Mouse (Mus musculus) lung, embryonic 15.5 days (tissue): ENCODE results near the gene Mettl1. TPM values are rescaled to one million over a fixed set of nuclear protein-coding genes. Genes with fewer than 3 reads are reported as not detected.

Experiments
- ATAC-seq: fragments of 200-750 bp; cut with Nextera tagmentation; 2 replicates; pipeline ENCODE4 v1.8.0; 2017; ENCODE audit warnings: moderate number of reproducible peaks, borderline replicate concordance; ENCODE audit not compliant: low FRiP score, low TSS enrichment; ENCODE audit errors: extremely low read depth
- H3K27ac ChIP-seq: fragments of 300-500 bp; sonication (generic); 2 replicates; pipeline ENCODE4 v1.5.1; 2015; ENCODE audit warnings: moderate library complexity, mild to moderate bottlenecking, inconsistent platforms
- H3K27me3 ChIP-seq: fragments of 300-500 bp; sonication (generic); 2 replicates; pipeline ENCODE4 v1.6.1; 2015; ENCODE audit warnings: inconsistent platforms
- H3K36me3 ChIP-seq: fragments of 300-500 bp; sonication (generic); 2 replicates; pipeline ENCODE4 v1.6.1; 2015; ENCODE audit warnings: inconsistent platforms
- H3K4me1 ChIP-seq: fragments of 300-500 bp; sonication (generic); 2 replicates; pipeline ENCODE4 v1.6.1; 2015; ENCODE audit warnings: inconsistent platforms
- H3K4me2 ChIP-seq: fragments of 300-500 bp; sonication (generic); 2 replicates; pipeline ENCODE4 v1.6.1; 2015; ENCODE audit warnings: inconsistent platforms, mild to moderate bottlenecking, moderate library complexity
- H3K4me3 ChIP-seq: fragments of 300-500 bp; sonication (generic); 2 replicates; pipeline ENCODE4 v1.5.1; 2015; ENCODE audit warnings: mild to moderate bottlenecking, inconsistent platforms
- H3K9ac ChIP-seq: fragments of 300-500 bp; sonication (generic); 2 replicates; pipeline ENCODE4 v1.6.1; 2015; ENCODE audit warnings: inconsistent platforms
- H3K9me3 ChIP-seq: fragments of 300-500 bp; sonication (generic); 2 replicates; pipeline ENCODE4 v1.6.1; 2016; ENCODE audit warnings: inconsistent platforms
- WGBS: fragments of 180-500 bp; shearing (Covaris S2); methylation state at CpG from one replicate; pipeline ENCODE4 v1.1.7; 2015; 5-methylcytosine and 5-hydroxymethylcytosine counted together
- polyA plus RNA-seq: library from polyadenylated mRNA; unstranded; fragments of >200 nt; fragmentation: Nextera tagmentation; extraction: Ambion mirVana; gene quantifications from 2 replicates; pipeline ENCODE4 v1.2.1, GENCODE M21; 2015

Gene Mettl1
- polyA plus RNA-seq, 1 experiment from 2014 or later = 45.8 TPM

DNA sequence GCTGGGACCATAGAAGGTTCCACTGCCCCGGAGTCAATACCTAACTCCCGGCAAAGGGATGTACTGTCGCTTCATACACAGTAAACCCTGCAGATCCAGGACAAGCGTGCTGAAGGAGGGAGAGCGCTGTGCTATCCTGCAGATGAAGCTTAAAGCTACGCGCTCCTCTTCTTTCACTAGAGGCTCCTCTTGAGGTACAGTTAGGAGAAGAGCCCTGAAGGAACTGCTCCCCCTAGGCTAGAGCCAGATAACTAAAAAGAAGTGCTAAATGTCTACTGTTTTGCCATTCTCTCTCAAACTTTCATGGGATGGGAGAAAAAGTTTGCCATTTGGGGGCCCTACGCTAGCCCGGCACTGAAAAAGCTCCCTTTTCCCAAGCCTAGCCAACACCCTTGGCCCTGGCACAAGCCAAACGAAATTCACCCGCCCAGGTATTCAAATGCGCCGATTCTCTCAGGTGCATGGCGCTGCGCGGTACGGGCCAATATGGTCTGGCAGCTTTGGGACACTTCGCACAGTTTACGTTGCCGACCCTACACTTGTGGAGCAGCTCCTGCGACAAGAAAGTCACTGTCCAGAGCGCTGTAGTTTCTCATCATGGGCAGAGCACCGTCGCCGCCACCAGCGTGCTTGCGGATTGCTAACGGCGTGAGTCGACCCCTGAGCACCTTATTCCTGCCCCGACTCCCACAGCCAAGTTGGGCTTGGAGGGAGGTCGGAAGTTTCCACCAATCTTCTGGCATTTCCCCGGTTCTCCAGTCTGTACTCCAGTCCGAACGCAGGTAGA, 7.6 kb downstream of the Mettl1 start:
- ATAC-seq = no peak
- no peak overlapping the region for H3K9ac ChIP-seq
- 4% methylated on average over 35 of the region's 35 CpGs for WGBS

DNA sequence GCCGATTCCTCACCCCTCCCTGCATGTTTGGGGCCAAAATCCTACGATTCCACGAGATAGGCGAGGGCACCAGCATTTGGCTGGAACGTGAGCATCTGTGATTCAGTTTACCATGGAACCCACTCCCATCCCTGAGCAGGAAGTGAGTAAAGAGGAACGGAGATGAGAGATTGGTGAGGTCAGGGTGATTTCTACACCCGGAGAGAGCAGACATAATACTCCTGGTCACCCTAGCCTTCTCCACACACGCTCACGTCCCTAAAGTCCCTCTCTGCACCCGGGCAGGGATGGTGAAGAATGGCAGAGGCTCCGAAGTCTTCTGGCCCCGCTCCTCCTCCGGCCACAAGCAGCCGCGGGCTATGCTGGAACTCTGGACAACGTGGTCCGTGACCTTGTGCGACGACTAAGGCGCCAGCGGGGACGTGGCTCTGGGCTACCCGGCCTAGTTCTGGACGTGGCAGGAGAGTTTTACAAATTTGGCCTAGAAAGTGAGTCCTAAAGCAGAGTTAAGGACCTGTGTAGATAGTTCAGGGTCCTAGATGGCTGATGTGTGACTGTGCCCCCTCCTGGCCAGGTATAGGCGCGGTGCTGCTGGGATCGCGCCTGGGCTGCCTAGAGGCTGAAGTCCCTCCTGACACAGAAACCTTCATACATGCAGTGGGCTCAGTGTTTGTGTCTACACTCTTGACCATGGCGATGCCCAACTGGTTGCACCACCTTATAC, 8.3 kb downstream of the Mettl1 start:
- H3K4me3 ChIP-seq = peak overlapping the region; percentile 20
- ATAC-seq = 0 out of 2 replicates have a peak, but pooled peaks have one; percentile 37
- H3K27ac ChIP-seq = no peak overlapping the region
- H3K27me3 ChIP-seq = peaks cover 54% of the 10 kb centered on the region
- peaks cover 7% of the 10 kb centered on the region; the same call in 1 of the 2 replicates for H3K36me3 ChIP-seq
- H3K4me1 ChIP-seq = peaks cover 17% of the 10 kb centered on the region
- H3K9ac ChIP-seq = no peak overlapping the region
- H3K9me3 ChIP-seq = no peaks in the 10 kb centered on the region
- 2% methylated on average over 29 of the region's 29 CpGs for whole genome bisulfite sequencing
- H3K4me2 ChIP-seq = peak overlapping the region; percentile 44

More for the DNA sequence above, 7.6 kb downstream of the Mettl1 start:
- H3K36me3 ChIP-seq = peaks cover 7% of the 10 kb centered on the region; the same call in 1 of the 2 replicates
- H3K4me2 ChIP-seq = peak overlapping the region; percentile 44
- H3K9me3 ChIP-seq = no peaks in the 10 kb centered on the region
- H3K27me3 ChIP-seq = peaks cover 54% of the 10 kb centered on the region
- H3K4me1 ChIP-seq = peaks cover 17% of the 10 kb centered on the region
- H3K27ac ChIP-seq = no peak overlapping the region
- peak overlapping the region; percentile 20; the same call in 1 of the 2 replicates for H3K4me3 ChIP-seq

DNA sequence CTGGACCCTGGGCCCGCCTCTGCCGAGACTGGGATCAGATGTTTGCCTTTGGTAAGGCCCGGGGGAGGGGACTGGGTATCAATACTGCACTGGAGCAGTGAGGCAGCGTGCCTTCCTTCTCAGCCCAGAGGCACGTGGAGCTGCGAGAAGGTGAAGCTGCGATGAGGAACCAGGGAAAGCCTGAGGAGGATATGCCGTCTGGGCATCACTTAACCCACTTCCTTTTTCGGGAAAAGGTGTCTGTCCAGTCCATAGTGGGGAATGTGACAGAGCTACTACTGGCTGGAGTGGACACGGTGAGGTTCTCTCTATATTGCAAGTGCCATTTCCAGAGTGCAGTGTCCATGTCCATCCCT, 8.9 kb downstream of the Mettl1 start:
- Histone ChIP-seq H3K4me2 (no peak overlapping the region), H3K4me3 (no peak overlapping the region), H3K36me3 (peaks cover 2% of the 10 kb centered on the region; the same call in 1 of the 2 replicates)

DNA sequence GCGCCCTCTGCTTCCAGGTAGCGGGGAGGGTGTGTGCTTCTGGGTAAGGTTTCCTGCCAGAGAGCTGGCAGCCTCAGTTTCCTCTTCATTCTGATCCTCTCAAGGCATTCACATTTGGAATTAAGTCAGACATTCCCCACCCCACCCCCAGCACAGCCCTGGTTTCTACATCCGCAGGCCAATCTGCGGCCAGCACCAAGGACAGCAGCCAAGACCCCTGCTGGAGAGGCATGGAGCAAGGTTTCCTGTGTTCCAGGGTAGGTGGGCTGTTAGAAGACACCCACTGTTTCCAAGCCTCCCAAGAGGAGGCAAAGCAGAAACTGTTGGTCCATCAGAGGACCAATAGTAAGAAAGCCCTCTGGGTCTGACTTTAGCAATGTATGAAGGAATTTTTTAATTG, 13.4 kb downstream of the Mettl1 start:
- H3K36me3 ChIP-seq = peaks cover 16% of the 10 kb centered on the region
- WGBS = 63% methylated on average over 4 of the region's 4 CpGs
- H3K4me1 ChIP-seq = peaks cover 17% of the 10 kb centered on the region
- no peak overlapping the region for H3K27ac ChIP-seq
- H3K9me3 ChIP-seq = no peaks in the 10 kb centered on the region
- no peak overlapping the region for H3K4me3 ChIP-seq
- no peak overlapping the region for H3K4me2 ChIP-seq
- peaks cover 35% of the 10 kb centered on the region for H3K27me3 ChIP-seq
- no peak for ATAC-seq
- no peak overlapping the region for H3K9ac ChIP-seq

More for the DNA sequence above, 8.9 kb downstream of the Mettl1 start:
- 0 out of 2 replicates have a peak, but pooled peaks have one; percentile 4 for ATAC-seq
- Histone ChIP-seq H3K9ac (no peak overlapping the region), H3K27ac (no peak overlapping the region), H3K9me3 (no peaks in the 10 kb centered on the region), H3K4me1 (peaks cover 17% of the 10 kb centered on the region), H3K27me3 (peaks cover 54% of the 10 kb centered on the region)
- WGBS = 15% methylated on average over 10 of the region's 10 CpGs

DNA sequence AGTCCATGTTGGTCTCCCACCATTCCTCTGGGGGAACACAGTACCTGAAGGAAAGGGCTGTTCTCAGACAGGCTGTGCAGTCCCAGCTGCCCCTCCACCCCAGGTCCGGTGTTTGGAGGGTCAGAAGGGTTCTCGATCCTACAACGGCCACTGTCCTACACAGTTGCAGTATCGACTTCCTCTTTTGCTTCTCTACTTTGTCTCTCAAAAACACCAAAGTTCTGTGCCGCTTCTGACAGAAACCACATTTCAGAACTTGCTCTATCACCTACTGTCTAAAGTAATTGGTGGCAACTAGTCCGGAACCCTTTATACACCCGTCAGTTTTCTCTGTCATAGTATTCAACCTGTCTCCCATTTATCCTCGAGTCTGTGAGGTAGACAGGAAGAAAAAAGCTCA, 14.2 kb downstream of the Mettl1 start:
- WGBS = 85% methylated on average over 8 of the region's 8 CpGs
- H3K9me3 ChIP-seq = no peaks in the 10 kb centered on the region
- no peak overlapping the region for H3K27ac ChIP-seq
- H3K4me2 ChIP-seq = no peak overlapping the region
- peaks cover 35% of the 10 kb centered on the region for H3K27me3 ChIP-seq
- H3K4me3 ChIP-seq = no peak overlapping the region
- peaks cover 16% of the 10 kb centered on the region for H3K36me3 ChIP-seq
- H3K9ac ChIP-seq = no peak overlapping the region
- peaks cover 16% of the 10 kb centered on the region; the same call in 1 of the 2 replicates for H3K4me1 ChIP-seq
- no peak for ATAC-seq

DNA sequence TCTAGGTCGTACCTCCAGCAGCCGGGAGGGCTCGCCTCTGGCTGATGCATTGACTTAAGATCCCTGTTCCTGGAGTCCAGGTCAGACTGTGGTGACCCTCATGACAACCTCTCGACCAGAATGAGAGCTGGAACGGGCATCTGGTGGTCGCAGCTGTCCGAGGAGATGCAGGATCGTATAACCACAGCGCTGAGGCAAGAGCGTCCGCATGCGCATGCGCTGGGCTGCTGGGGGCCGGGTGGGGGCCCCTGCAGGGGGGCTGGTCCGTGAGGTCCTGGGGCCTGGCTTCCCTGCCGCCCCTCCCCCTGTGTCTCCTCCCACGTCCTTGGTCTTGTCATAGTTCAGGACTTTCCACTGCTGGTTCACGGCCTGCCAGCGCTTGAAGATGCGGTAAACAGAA, 15.3 kb downstream of the Mettl1 start:
- 83% methylated on average over 20 of the region's 20 CpGs for WGBS
- Histone ChIP-seq H3K4me2 (no peak overlapping the region), H3K4me1 (peaks cover 20% of the 10 kb centered on the region; the same call in 1 of the 2 replicates), H3K4me3 (no peak overlapping the region), H3K9me3 (no peaks in the 10 kb centered on the region), H3K9ac (no peak overlapping the region), H3K36me3 (peaks cover 16% of the 10 kb centered on the region), H3K27me3 (peaks cover 35% of the 10 kb centered on the region), H3K27ac (no peak overlapping the region)
- ATAC-seq = no peak

DNA sequence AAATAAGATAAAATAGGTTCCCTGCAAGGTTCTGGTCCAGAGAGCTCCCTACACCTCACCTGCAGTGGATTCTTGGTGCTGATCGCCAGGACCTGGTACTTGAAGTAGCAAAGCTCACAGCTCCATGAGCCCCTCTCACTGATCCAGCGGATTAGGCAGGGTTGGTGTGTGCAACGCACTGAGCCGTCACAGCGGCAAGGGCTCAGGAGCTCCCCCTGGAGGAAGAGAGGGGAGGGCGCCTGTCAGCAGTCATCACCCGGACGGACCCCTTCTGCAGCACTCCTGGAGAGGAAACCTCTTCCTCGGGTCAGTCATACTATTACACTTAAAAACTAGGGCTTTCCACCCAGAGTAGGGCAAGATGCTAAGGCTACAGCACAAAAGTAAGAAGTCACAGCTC, 16.9 kb downstream of the Mettl1 start:
- Histone ChIP-seq H3K9me3 (no peaks in the 10 kb centered on the region), H3K4me1 (peaks cover 23% of the 10 kb centered on the region; the same call in 1 of the 2 replicates), H3K27me3 (peaks cover 31% of the 10 kb centered on the region), H3K4me2 (peak overlapping the region; percentile 98), H3K36me3 (peaks cover 16% of the 10 kb centered on the region), H3K9ac (no peak overlapping the region), H3K27ac (no peak overlapping the region), H3K4me3 (peak overlapping the region; percentile 72)
- no peak for ATAC-seq
- WGBS = 1% methylated on average over 9 of the region's 9 CpGs

DNA sequence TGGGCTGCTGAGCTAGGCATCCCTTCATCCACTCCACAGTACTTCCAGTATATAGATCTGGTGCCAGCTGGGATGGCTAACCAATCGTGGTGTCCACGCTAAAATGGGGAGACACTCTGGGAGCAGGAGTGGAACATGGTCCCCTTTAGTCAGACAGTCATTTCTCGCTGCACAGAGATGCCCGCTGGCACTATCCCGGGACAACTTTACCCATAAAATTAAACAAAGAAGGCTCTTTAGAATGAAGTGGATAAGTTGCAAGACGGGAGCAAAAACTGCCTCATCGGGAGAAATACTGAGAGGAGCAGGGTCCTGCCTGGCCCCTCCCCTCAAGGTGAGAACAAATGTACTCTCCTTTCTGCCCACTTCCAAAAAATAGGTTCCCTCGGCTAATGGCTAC, 17.5 kb downstream of the Mettl1 start:
- H3K27me3 ChIP-seq = peaks cover 31% of the 10 kb centered on the region
- WGBS = 11% methylated on average over 8 of the region's 8 CpGs
- peak overlapping the region; percentile 72 for H3K4me3 ChIP-seq

DNA sequence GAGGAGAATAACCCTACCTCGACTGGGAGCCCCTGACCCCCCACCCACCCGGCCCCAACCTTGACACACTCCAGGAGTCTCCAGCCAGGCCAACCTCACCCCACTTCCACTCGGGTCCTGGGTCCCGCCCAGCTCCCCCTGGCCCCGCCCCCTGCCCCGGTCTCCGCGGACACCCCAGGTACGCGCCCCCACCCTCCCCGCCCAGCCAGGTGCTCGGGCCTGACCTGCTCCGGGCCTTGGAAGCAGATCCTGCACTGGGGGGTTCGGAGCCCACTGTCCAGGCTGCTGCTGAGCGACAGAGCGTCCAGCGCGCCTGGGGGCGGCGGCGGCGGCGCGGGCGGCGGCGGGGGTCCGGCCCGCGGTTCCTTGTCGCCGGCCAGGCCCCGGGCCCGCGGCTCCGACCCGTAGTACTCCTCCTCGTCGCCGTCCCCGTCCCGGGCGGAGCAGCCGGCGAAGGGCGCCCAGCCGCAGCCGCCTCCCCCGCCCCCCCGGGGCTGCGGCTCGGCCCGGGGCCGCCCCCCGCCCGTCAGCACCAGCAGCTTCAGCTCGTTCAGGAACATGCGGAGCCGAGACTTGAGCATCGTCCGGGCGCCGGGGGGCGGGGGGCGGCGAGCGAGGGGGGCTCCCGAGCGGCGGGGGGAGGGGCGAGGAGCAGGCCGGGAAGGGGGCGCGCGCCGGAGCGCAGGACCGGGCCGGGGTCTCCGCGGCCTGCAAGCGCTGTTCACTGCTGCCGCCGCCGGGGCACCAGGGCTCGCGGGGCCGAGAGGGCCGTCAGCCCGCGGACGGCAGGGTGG, 18.2 kb downstream of the Mettl1 start:
- H3K27me3 ChIP-seq = peaks cover 31% of the 10 kb centered on the region
- peaks cover 23% of the 10 kb centered on the region; the same call in 1 of the 2 replicates for H3K4me1 ChIP-seq
- WGBS = under 1% methylated on average over 59 of the region's 92 CpGs
- no peak for ATAC-seq
- H3K4me2 ChIP-seq = peak overlapping the region; percentile 98
- H3K4me3 ChIP-seq = peak overlapping the region; percentile 72
- H3K36me3 ChIP-seq = peaks cover 16% of the 10 kb centered on the region
- peak overlapping the region; percentile 68 for H3K9ac ChIP-seq
- H3K27ac ChIP-seq = peak overlapping the region; percentile 27
- no peaks in the 10 kb centered on the region for H3K9me3 ChIP-seq

More for the DNA sequence above, 17.5 kb downstream of the Mettl1 start:
- Histone ChIP-seq H3K36me3 (peaks cover 16% of the 10 kb centered on the region), H3K9ac (peak overlapping the region; percentile 68; the same call in 1 of the 2 replicates), H3K4me1 (peaks cover 23% of the 10 kb centered on the region; the same call in 1 of the 2 replicates), H3K27ac (no peak overlapping the region), H3K4me2 (peak overlapping the region; percentile 98), H3K9me3 (no peaks in the 10 kb centered on the region)
- ATAC-seq = no peak

DNA sequence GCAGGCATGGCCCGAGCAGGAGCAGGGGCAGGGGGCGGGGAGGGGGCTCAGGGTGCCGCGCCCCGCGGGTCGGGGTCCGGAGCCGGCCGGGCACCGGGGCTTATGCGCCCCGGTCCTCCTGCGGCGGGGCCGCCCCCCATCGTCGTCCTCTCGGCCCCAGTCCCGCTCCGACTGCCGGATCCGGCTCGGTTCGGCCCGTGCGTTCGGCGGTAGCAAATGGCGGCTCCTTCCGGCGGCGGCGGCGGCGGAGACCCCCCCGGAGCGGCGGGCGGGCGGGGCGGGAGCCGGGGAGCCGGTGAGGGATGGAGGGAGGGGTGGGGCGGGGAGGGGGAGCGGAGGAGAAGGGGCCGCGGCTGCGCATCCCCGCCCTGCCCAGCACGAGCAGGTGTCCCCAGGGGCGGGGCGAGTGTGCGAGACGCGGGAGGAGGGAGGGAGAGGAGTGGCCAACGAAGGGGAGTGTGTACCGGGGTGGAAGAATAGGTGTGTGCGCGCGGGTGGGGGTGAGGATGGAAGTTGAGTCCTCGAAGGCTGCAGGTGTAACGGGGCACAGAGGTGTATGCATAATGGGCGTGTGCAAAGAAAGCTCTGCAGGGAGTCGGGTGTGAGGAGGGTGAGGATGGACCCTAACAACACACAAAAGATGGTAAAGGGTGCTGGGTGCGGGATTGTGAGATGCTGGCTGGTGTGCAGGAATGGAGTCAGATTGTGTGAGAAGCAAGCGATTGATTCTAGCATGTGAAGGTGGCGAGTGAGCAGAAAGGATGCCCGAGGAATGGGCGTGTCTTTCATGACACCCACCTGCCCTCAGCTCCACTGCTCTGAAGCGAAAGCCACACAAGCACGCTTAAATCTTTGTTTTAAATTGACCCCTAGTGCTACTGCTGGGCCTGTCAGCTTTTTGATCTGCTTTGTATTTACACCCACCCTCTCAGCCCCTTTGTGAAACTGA, 19.0 kb downstream of the Mettl1 start, which contains the start of gene March9:
March9 (minus strand) TSS at position 217 of the 949 bp plus-strand sequence.
- WGBS = under 1% methylated on average over 51 of the region's 72 CpGs
- H3K4me2 ChIP-seq = peak within 1 kb of the TSS; percentile 98
- H3K4me1 ChIP-seq = peaks cover 29% of the 10 kb centered on the region; the same call in 1 of the 2 replicates
- peak within 1 kb of the TSS; percentile 27 for H3K27ac ChIP-seq
- no peaks in the 10 kb centered on the region for H3K9me3 ChIP-seq
- peak within 1 kb of the TSS; percentile 68 for H3K9ac ChIP-seq
- H3K4me3 ChIP-seq = peak within 1 kb of the TSS; percentile 72
- peaks cover 21% of the 10 kb centered on the region for H3K36me3 ChIP-seq
- peaks cover 31% of the 10 kb centered on the region for H3K27me3 ChIP-seq
- ATAC-seq = 0 out of 2 replicates have a peak, but pooled peaks have one; percentile 24
